Mouse (Mus musculus): ENCODE data around the gene Anapc15-ps.

GRCm38 (mm10) chr10:95676387-95676786, 3.1 kb upstream of the Anapc15-ps start:
- TF ChIP-seq POLR2A (IDR thresholded peaks at IDR 0.05; ENCODE audit: borderline replicate concordance, extremely low read depth, insufficient read depth, insufficient read length, poor library complexity, severe bottlenecking) (no peak), CTCF (IDR thresholded peaks at IDR 0.05; ENCODE audit: borderline replicate concordance, extremely low read depth, insufficient read depth, insufficient read length) (no peak)
